Mouse (Mus musculus) bone marrow macrophage, adult 2 months (primary cell): ENCODE data around the gene Fam222a. TPM values are rescaled to one million over a fixed set of nuclear protein-coding genes. Genes with fewer than 3 reads are reported as not detected.

ENCODE experiments used
- H3K27ac ChIP-seq: 2 replicates; pipeline ENCODE4 v1.5.1; 2012; ENCODE audit warnings: low read depth, low read length; ENCODE audit not compliant: insufficient read depth
- H3K4me1 ChIP-seq: 2 replicates; pipeline ENCODE4 v1.6.1; 2012; ENCODE audit warnings: low read length; ENCODE audit not compliant: control insufficient read depth, insufficient read depth
- H3K4me3 ChIP-seq: 2 replicates; pipeline ENCODE4 v1.5.1; 2012; ENCODE audit warnings: mild to moderate bottlenecking, low read length, moderate library complexity; ENCODE audit not compliant: insufficient read depth
- CTCF ChIP-seq: IDR thresholded peaks from 2 replicates; pipeline ENCODE4 v1.5.1; 2012; ENCODE audit warnings: low read depth, mild to moderate bottlenecking, low read length, moderate library complexity
- POLR2A ChIP-seq: IDR thresholded peaks from 2 replicates; pipeline ENCODE4 v1.6.1; 2012; ENCODE audit warnings: mild to moderate bottlenecking, low read depth, low read length, borderline replicate concordance
- polyA plus RNA-seq: library from polyadenylated mRNA; stranded (reverse); fragments of >200 nt; gene quantifications from 2 replicates; pipeline ENCODE4 v1.2.4, GENCODE M21; 2012; ENCODE audit not compliant: missing spikeins, insufficient read depth, insufficient read length

The Fam222a gene
- polyA plus RNA-seq, 1 experiment = 1.9 TPM

DNA sequence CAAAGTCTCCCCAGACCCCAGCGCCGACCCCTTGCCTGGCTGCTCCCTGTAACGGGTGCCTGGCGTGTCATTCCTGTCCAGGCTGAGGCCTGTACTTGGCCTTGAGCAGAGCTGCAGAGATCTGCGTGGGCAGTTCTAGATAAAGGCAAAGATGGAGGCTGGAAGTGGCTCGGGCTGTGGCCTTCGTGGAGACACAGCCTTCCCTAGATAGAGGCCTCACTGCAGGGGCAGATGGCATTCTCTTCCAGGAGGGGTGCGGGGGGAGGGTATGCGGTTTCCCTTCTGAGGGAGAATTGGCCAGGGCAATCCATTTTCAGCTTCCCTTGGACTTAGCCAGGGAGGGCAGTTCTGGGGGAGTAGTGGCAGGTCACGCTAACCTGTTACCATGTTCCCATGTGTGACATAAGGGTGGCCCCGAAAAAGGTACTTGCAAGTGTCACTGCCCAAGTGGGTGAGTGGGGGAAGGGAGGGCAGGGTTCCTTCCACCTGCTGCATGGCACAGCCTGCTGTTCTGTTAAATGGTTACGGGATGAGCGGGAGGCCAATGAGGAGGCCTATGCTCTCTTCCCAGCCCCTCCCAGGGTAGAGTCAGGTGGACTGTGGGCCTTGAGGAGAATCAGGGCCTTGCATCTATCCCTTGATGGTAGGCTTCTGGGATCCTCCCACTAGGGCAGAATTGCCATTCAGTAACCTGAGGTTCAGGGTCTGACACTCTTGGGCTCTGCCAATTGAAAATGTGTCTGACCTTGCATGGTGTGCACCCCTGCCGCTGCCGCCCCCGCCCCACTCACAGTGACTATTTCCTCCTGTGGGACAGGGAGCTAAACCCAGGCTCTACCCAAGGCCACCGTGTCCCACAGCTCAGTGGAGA, 22.5 kb downstream of the Fam222a start:
- TF ChIP-seq CTCF (no peak), POLR2A (no peak)
- H3K4me3 ChIP-seq = no peak overlapping the region
- no peak overlapping the region for H3K27ac ChIP-seq
- peaks cover 25% of the 10 kb centered on the region for H3K4me1 ChIP-seq

DNA sequence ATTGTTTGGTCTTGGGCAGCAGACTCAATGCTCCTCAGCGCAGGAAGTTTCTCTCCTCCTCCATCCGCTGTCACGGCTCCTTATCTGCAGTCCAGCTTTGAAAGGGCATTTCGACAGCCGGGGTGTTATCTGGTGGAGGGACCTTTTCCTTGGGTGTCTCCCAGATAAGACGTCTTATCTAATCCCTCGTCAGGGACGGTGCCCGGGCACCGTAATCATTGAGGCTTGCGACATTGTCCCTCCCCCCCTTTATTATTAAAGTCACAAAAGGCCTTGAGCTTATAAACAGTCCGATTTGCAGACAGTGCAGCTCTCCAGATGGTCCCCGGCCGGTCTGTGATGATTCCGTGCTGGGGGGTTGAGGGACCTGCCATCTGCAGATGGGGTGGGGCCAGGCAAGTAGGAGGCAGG, 23.3 kb downstream of the Fam222a start:
- peaks cover 33% of the 10 kb centered on the region for H3K4me1 ChIP-seq
- TF ChIP-seq CTCF = no peak
- TF ChIP-seq POLR2A = no peak

DNA sequence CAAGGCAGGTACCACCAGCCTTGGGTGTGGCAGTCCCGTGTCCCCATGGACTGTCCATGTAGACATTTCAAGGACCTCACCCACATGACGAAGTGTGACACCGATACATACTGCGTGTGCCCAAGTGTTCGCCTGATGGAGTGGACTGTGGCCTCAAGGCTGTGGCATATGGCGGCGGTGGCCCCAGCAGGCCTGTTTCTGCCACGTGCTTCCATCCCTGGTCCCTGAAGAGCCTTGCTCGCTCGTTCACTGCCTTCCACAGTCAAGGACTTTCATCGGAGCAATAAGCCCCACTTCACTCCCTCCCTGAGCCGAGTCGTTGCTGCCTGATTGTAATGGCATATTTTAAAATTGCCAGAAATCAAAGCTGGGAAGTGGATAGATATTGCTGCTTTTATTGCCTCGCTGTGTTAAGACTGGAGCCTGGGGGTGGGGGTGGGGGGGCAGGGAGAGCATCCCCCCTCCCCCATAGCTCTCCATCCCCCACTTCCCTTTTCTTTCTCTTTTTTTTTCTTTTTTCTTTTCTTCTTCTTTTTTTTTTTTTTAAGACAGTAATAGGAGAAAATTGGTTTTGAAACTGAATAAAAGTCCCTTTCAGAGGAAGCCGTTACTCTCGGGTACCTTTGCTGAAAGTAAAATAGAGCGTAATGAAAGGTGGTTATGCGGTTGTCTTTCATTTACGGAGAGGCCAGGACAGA, 24.8 kb downstream of the Fam222a start:
- Histone ChIP-seq H3K4me1 (peaks cover 47% of the 10 kb centered on the region), H3K4me3 (no peak overlapping the region)
- TF ChIP-seq CTCF (no peak), POLR2A (no peak)

More for the DNA sequence above, 23.3 kb downstream of the Fam222a start:
- Histone ChIP-seq H3K27ac (no peak overlapping the region), H3K4me3 (no peak overlapping the region)

DNA sequence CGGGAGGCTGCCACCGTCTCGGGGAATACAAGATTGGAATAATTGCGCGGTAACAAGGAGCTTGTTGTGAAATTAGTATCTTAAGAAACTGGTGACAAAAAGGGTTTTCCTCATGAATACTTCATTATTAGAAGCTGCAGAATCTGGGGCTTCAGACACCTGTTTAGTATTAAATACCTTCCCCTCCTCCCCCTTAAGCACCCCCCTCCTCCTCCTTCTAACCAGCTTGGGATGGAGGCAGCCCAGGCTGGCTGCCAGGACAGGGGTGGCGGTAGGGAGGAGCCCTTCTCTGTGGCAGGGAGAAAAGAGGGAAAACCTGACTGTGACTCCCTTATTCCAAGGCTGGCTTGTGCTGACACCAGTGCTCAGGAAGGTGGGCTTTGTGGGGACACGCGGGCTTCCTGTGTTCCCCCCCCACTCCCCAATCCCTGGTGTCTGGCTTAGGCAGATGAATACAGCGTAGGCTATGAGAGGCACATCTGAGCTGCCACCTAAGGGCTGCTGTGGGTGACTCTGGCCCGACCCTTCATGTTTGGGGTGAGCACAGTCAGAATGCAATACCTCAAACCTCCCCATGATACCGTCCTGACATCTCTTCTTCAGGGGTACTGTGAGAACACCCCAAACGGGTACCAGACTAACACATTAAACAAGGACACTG, 25.5 kb downstream of the Fam222a start:
- no peak overlapping the region for H3K27ac ChIP-seq
- peaks cover 51% of the 10 kb centered on the region for H3K4me1 ChIP-seq
- no peak overlapping the region for H3K4me3 ChIP-seq
- TF ChIP-seq POLR2A (no peak), CTCF (no peak)

More for the DNA sequence above, 24.8 kb downstream of the Fam222a start:
- H3K27ac ChIP-seq = no peak overlapping the region

DNA sequence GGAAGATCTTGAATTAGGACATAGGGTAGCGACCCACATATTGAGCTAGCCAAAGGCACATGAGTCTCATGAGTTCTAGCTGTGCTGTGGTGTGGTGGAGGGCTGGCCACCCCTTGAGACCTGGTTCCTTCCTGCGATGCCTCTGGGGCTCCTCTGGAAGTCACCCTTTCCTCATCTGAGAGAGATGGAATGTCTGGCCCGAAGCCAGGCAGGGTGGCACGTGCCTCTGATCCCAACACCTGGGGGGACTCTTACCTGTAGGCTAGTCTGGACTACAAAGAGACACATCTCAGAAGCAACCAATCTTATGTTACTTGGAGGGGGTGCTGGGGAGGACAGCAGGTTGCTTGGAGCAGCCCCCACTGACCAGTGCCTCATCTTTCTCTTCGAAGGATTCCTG, 26.1 kb downstream of the Fam222a start:
- TF ChIP-seq POLR2A = no peak
- Histone ChIP-seq H3K4me1 (peaks cover 56% of the 10 kb centered on the region), H3K27ac (peak overlapping the region; percentile 97), H3K4me3 (no peak overlapping the region)

DNA sequence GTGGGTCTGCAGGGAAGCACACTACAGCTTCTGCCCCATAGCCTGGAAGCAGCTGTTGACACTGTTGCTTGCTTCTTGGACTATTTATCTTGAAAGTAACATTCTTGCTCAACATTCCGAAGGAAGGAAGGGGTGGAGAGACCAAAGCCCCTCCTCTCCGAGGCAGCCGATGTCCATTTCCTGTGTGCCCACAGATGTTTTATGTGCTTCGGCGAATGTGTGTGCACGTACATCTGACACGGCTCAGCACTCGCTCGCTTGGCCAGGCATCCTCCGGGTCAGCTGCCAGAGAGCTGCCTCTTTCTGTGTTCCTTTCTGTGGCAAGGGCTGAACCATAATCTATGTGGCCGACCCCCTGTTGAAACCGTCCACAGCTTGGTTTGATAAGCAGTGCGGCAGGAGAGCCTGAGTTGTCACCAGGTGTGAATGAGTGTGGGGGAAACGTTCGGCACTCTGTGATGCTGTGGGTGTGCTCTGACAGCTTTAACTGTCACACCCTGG, 27.0 kb downstream of the Fam222a start:
- H3K27ac ChIP-seq = peak overlapping the region; percentile 97
- H3K4me3 ChIP-seq = peak overlapping the region; percentile 38
- peaks cover 61% of the 10 kb centered on the region for H3K4me1 ChIP-seq
- TF ChIP-seq CTCF (no peak), POLR2A (no peak)

DNA sequence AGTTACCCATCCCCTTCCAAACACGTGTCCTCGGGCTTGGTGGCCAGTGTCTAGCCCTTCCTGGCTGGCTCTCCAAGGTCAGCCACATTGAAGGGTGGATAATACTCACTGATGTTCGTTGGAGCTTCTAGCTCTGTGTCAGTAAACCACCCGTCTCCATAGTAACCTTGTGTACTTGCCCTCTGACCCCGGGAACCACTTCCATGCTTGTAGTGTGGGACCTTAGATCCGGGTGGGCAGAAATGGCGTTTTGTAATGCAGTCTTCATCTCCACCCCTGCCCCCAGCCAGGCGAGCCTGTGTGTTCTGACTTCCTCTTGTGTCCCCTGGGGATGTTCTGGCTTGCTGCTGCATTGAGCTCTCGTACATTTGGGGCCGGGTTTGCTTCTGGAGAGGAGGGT, 28.8 kb downstream of the Fam222a start:
- H3K4me3 ChIP-seq = 0 out of 2 replicates have a peak overlapping the region, but pooled peaks have one; percentile 2
- TF ChIP-seq POLR2A = no peak
- no peak for TF ChIP-seq CTCF
- peaks cover 61% of the 10 kb centered on the region for H3K4me1 ChIP-seq
- peak overlapping the region; percentile 86 for H3K27ac ChIP-seq

DNA sequence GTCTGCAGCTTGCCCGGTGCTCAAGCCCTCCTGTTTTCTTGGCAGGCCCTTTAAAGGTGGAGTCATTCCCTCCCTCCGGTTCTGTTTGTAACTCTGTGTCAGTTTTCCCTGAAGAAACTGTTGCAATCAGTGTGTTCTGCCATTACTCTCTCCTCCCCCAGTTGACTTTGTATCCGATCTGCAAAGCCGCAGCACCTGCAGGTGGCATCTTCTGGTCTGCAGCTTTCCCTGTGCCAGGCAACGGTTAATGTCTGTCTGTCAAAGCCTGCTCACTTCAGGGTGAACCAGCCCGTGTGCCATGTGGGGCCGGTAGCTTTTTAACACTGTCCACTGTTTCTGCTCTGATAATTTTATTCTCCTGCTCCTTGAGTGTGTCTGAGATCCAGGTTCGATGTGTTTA, 29.4 kb downstream of the Fam222a start:
- TF ChIP-seq POLR2A (no peak), CTCF (0 out of 2 replicates have a peak, but pooled peaks have one; percentile 20)
- H3K4me3 ChIP-seq = no peak overlapping the region
- H3K27ac ChIP-seq = peak overlapping the region; percentile 86
- peaks cover 61% of the 10 kb centered on the region for H3K4me1 ChIP-seq

DNA sequence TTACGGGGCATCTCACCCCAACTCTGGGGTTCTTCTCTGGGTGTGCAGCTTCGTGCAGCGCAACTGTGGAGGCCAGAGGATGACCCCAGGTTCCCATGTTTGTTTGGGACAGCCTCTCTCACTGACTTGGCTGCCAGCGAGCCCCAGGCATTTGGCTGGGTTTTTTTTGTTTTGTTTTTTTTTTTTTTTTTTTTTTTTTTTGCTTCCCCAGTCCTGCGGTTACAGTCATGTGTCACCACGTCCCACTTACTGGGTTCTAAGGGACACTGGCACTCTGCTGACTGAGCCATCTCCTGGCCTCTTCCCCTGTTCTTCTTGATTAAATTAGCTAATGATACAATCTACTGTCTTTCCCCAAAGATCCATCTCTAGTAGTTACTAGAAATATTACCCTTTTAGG, 29.8 kb downstream of the Fam222a start:
- TF ChIP-seq POLR2A = no peak
- TF ChIP-seq CTCF = no peak
- H3K4me1 ChIP-seq = peaks cover 57% of the 10 kb centered on the region
- H3K4me3 ChIP-seq = no peak overlapping the region
- H3K27ac ChIP-seq = peak overlapping the region; percentile 86

DNA sequence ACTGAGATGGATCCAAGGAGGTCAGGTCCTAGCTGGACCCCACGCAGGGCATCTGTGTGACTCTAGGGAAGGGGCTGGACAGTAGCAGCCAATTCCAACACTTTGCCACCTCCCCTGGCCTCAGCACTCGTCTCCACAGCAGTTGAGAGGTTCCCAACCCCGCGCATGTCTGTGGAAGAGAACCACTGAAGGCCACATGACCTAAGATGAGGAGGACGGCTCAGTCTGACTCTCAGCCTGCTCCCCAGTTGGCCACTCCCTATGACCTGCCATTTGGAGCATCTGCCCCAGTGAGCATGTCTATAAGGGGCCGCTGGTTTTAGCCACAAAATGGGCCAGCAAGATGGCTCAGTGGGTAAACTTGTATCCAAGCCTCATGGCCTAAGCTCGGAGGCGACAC, 34.2 kb downstream of the Fam222a start:
- no peak overlapping the region for H3K27ac ChIP-seq
- H3K4me1 ChIP-seq = peaks cover 24% of the 10 kb centered on the region
- TF ChIP-seq CTCF (no peak), POLR2A (no peak)
- no peak overlapping the region for H3K4me3 ChIP-seq
